Mouse (Mus musculus): ENCODE measurements around the gene Dclk2. TPM values are rescaled to one million over a fixed set of nuclear protein-coding genes. Genes with fewer than 3 reads are reported as not detected.

Dclk2 gene
- polyA plus RNA-seq, 1 experiment from 2014 or later, result 4.0 TPM

- Histone ChIP-seq H3K9ac (replicated peaks; ENCODE audit: low read length) (no peak overlapping the region), H3K4me2 (replicated peaks; ENCODE audit: low read depth, low read length) (no peak overlapping the region), H3K36me3 (ENCODE audit: insufficient read depth, low read length) (no peaks in the 10 kb centered on the region), H3K27ac (ENCODE audit: low read length) (no peak overlapping the region), H3K4me3 (ENCODE audit: low read length) (no peak overlapping the region), H3K27me3 (ENCODE audit: insufficient read depth, low read length) (no peaks in the 10 kb centered on the region), H3K4me1 (ENCODE audit: insufficient read depth, low read length) (0 out of 2 replicates have a peak, but pooled peaks cover 6% of the 10 kb centered on the region), H3K9me3 (ENCODE audit: low read length) (no peaks in the 10 kb centered on the region)
- ATAC-seq (ENCODE audit: low FRiP score, low TSS enrichment), result no peak
- WGBS, result 76% methylated on average over 4 of the region's 4 CpGs
These were observed 175.3 kb downstream of the Dclk2 start for GRCm38 (mm10) chr3:86745348-86745747.

GRCm38 (mm10) chr3:86739745-86740144 is 180.9 kb downstream of the Dclk2 start:
- Histone ChIP-seq H3K4me1 (ENCODE audit: insufficient read depth, low read length) (no peaks in the 10 kb centered on the region), H3K4me3 (ENCODE audit: low read length) (no peak overlapping the region), H3K9ac (replicated peaks; ENCODE audit: low read length) (no peak overlapping the region), H3K4me2 (replicated peaks; ENCODE audit: low read depth, low read length) (no peak overlapping the region), H3K27ac (ENCODE audit: low read length) (no peak overlapping the region), H3K36me3 (ENCODE audit: insufficient read depth, low read length) (no peaks in the 10 kb centered on the region), H3K9me3 (ENCODE audit: low read length) (no peaks in the 10 kb centered on the region), H3K27me3 (ENCODE audit: insufficient read depth, low read length) (no peaks in the 10 kb centered on the region)
- WGBS, result 93% methylated on average over 4 of the region's 4 CpGs
- ATAC-seq (ENCODE audit: low FRiP score, low TSS enrichment), result no peak

GRCm38 (mm10) chr3:86738831-86739230 is 181.8 kb downstream of the Dclk2 start:
- 82% methylated on average over 3 of the region's 3 CpGs for WGBS
- no peaks in the 10 kb centered on the region for H3K4me1 ChIP-seq (ENCODE audit: insufficient read depth, low read length)
- no peak overlapping the region for H3K4me2 ChIP-seq (replicated peaks; ENCODE audit: low read depth, low read length)
- H3K36me3 ChIP-seq (ENCODE audit: insufficient read depth, low read length), result no peaks in the 10 kb centered on the region
- no peak overlapping the region for H3K4me3 ChIP-seq (ENCODE audit: low read length)
- H3K9me3 ChIP-seq (ENCODE audit: low read length), result no peaks in the 10 kb centered on the region
- no peak overlapping the region for H3K27ac ChIP-seq (ENCODE audit: low read length)
- no peak for ATAC-seq (ENCODE audit: low FRiP score, low TSS enrichment)
- no peak overlapping the region for H3K9ac ChIP-seq (replicated peaks; ENCODE audit: low read length)
- H3K27me3 ChIP-seq (ENCODE audit: insufficient read depth, low read length), result no peaks in the 10 kb centered on the region

Other genes starting within 250 kb of the Dclk2 start
- gene Cd1d1, start 78.6 kb upstream of the Dclk2 start, polyA plus RNA-seq (2015; fragmentation: Nextera tagmentation; extraction: Ambion mirVana), result 27.3 and 28.3 TPM in 2 replicates

Data from kidney, embryonic 16.5 days (tissue).